Mouse (Mus musculus) midbrain, embryonic 11.5 days (tissue): ENCODE measurements around the gene Ntrk3. TPM values are rescaled to one million over a fixed set of nuclear protein-coding genes. Genes with fewer than 3 reads are reported as not detected.

ENCODE experiments used
- ATAC-seq: fragments of 200-750 bp; cut with Nextera tagmentation; 2 replicates; pipeline ENCODE4 v1.8.0; 2017; ENCODE audit warnings: moderate TSS enrichment, moderate library complexity; ENCODE audit not compliant: low FRiP score
- DNase-seq: peaks from one replicate; pipeline ENCODE4 v3.0.0; 2015; ENCODE audit warnings: low spot score; ENCODE audit errors: missing footprints
- H3K27ac ChIP-seq: fragments of 300-500 bp; sonication (generic); 2 replicates; pipeline ENCODE4 v1.5.1; 2014; ENCODE audit warnings: low read depth, low read length
- H3K27me3 ChIP-seq: fragments of 300-500 bp; sonication (generic); 2 replicates; pipeline ENCODE4 v1.6.1; 2014; ENCODE audit warnings: mild to moderate bottlenecking, low read length, moderate library complexity, mixed read lengths; ENCODE audit not compliant: control insufficient read depth, insufficient read depth
- H3K36me3 ChIP-seq: fragments of 300-500 bp; sonication (generic); 2 replicates; pipeline ENCODE4 v1.6.1; 2014; ENCODE audit warnings: mild to moderate bottlenecking, low read length, moderate library complexity, mixed read lengths; ENCODE audit not compliant: control insufficient read depth, insufficient read depth
- H3K4me1 ChIP-seq: fragments of 300-500 bp; sonication (generic); 2 replicates; pipeline ENCODE4 v1.6.1; 2014; ENCODE audit warnings: low read length; ENCODE audit not compliant: control insufficient read depth, insufficient read depth
- H3K4me2 ChIP-seq: fragments of 300-500 bp; sonication (generic); 2 replicates; pipeline ENCODE4 v1.6.1; 2014; ENCODE audit warnings: mild to moderate bottlenecking, moderate library complexity
- H3K4me3 ChIP-seq: fragments of 300-500 bp; sonication (generic); 2 replicates; pipeline ENCODE4 v1.5.1; 2014; ENCODE audit warnings: low read depth, low read length
- H3K9ac ChIP-seq: fragments of 300-500 bp; sonication (generic); 2 replicates; pipeline ENCODE4 v1.6.1; 2014; ENCODE audit warnings: low read length
- H3K9me3 ChIP-seq: fragments of 300-500 bp; sonication (generic); 2 replicates; pipeline ENCODE4 v1.6.1; 2016; ENCODE audit warnings: low read length; ENCODE audit not compliant: control insufficient read depth
- WGBS: fragments of 180-500 bp; shearing (Covaris S2); extraction: QIAGEN DNeasy Blood & Tissue Kit; methylation state at CpG from one replicate; pipeline ENCODE4 v1.1.7; 2014; 5-methylcytosine and 5-hydroxymethylcytosine counted together
- polyA plus RNA-seq: library from polyadenylated mRNA; unstranded; fragments of >200 nt; fragmentation: Nextera tagmentation; extraction: Ambion mirVana; gene quantifications from 2 replicates; pipeline ENCODE4 v1.2.1, GENCODE M21; 2014

Ntrk3 gene
- polyA plus RNA-seq, 1 experiment from 2014 or later = 3.6 TPM

DNA sequence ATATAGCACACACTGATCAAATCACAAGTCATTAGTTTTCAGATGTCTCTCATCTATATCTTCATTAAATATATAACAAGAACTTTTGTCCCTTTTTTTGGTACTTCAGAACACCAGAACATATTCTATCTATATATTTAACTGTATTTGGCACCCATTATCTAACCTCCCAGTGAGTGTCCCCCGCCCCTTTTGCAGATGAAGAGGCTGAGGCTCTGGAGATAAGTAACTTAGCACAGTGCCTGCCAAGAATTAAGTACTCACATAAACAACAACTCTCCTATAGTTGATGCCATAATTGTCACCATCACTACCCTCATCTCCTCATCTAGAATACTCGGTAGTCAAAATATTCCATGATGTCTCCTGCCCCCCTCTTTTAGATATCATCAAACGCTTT is 42.6 kb downstream of the Ntrk3 start:
- Histone ChIP-seq H3K36me3 (no peaks in the 10 kb centered on the region), H3K9me3 (no peaks in the 10 kb centered on the region), H3K27me3 (no peaks in the 10 kb centered on the region), H3K4me3 (no peak overlapping the region), H3K4me1 (no peaks in the 10 kb centered on the region), H3K27ac (no peak overlapping the region), H3K4me2 (no peak overlapping the region), H3K9ac (no peak overlapping the region)
- ATAC-seq = no peak
- no peak for DNase-seq
- WGBS = 75% methylated on average over 3 of the region's 3 CpGs

- Histone ChIP-seq H3K27me3 (no peaks in the 10 kb centered on the region), H3K4me3 (no peak overlapping the region), H3K36me3 (no peaks in the 10 kb centered on the region), H3K9me3 (no peaks in the 10 kb centered on the region), H3K27ac (no peak overlapping the region), H3K4me1 (no peaks in the 10 kb centered on the region), H3K4me2 (no peak overlapping the region), H3K9ac (no peak overlapping the region)
- ATAC-seq (no peak), DNase-seq (no peak)
- WGBS = 70% methylated on average over 1 of the region's 1 CpGs
Measured at GRCm38 (mm10) chr7:78693148-78693547, 44.7 kb downstream of the Ntrk3 start.

DNA sequence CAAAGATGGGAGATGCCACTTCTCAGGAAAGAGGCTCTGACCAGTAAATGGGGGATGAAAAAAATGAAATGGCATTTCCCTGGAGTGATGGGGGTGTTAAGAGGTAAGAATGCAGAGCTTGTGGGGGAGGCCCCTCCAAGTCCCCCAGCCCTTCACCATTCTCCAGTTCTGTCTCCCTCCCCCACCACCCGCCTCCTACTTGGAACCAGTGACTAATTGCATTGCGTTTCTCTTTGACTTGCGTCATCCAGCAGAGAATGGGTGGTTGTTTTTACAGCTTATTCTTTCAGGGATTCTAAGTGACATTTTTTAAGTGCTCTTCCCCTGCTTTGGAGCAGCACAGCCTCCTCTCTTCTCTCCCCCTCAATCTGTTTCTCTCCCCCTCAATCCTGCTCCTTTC is 46.9 kb downstream of the Ntrk3 start:
- H3K27ac ChIP-seq = no peak overlapping the region
- ATAC-seq = no peak
- H3K9me3 ChIP-seq = no peaks in the 10 kb centered on the region
- H3K4me3 ChIP-seq = no peak overlapping the region
- H3K4me2 ChIP-seq = no peak overlapping the region
- no peak for DNase-seq
- no peaks in the 10 kb centered on the region for H3K4me1 ChIP-seq
- no peaks in the 10 kb centered on the region for H3K36me3 ChIP-seq
- 71% methylated on average over 3 of the region's 3 CpGs for WGBS
- H3K27me3 ChIP-seq = no peaks in the 10 kb centered on the region
- H3K9ac ChIP-seq = no peak overlapping the region

DNA sequence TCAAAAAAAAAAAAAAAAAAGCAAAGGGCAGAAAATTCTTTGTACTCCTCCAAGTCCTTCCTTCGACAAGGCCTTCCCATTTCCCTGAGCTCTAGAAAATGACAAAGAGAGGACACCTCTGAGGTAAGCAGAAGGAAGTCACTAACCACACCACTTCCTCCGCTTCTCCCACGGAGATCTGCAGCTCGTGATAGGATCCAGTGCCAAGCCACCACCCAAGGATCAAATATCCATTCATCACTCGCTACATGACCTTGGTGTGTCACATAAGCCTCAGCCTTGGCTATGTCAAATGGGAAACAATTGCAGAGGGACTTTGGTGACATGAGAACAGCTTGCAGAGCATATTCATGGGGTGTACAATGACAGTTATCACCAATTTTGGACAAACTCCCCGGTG is 52.9 kb downstream of the Ntrk3 start:
- Histone ChIP-seq H3K27ac (no peak overlapping the region), H3K27me3 (no peaks in the 10 kb centered on the region), H3K36me3 (no peaks in the 10 kb centered on the region), H3K9ac (no peak overlapping the region), H3K4me3 (no peak overlapping the region), H3K4me2 (no peak overlapping the region), H3K4me1 (no peaks in the 10 kb centered on the region), H3K9me3 (no peaks in the 10 kb centered on the region)
- 79% methylated on average over 6 of the region's 6 CpGs for WGBS
- no peak for DNase-seq
- ATAC-seq = no peak

DNA sequence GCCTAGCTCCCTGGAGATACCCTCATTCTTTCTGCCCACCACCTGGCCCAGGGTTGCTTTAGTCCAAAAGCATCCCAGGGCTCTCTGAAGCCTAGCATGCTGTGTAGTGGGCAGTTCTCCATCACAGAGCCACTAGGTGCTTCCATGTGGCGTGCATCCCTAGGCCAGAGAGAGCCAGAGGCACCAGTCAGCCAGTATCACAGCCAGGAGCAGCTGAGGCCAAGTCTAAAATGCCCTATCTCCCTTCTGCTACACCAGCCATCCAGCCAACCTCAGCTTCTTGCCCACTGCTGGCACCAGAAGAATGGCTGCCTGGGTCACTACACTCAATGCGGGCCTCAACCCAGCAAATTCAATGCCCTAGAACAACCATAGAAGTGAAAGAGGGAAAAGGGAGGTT is 56.9 kb downstream of the Ntrk3 start:
- H3K27ac ChIP-seq = no peak overlapping the region
- 82% methylated on average over 2 of the region's 2 CpGs for WGBS
- no peak for DNase-seq
- no peaks in the 10 kb centered on the region for H3K27me3 ChIP-seq
- H3K9ac ChIP-seq = no peak overlapping the region
- H3K36me3 ChIP-seq = no peaks in the 10 kb centered on the region
- H3K4me1 ChIP-seq = no peaks in the 10 kb centered on the region
- H3K4me3 ChIP-seq = no peak overlapping the region
- ATAC-seq = no peak
- H3K4me2 ChIP-seq = no peak overlapping the region
- no peaks in the 10 kb centered on the region for H3K9me3 ChIP-seq

DNA sequence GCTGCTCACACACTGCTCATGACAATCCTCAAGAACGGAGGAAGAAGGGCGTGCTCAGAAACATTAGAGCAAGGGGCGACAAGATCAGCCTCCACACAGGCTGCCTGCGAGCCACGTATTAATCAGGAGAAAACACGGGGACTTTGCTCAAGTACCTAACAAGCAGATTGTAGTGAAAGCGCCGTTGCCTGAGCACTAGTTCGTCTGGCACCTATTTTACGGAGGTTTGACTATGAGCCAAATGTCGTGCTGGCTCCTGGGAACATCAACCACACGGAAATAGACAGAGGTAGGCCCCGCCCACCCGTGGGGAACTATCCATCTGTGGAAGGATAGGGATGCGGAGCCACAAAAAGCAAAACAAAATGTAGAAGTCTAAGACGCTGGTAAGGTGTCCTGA is 68.4 kb downstream of the Ntrk3 start:
- H3K4me2 ChIP-seq = no peak overlapping the region
- WGBS = 92% methylated on average over 16 of the region's 16 CpGs
- H3K4me1 ChIP-seq = no peaks in the 10 kb centered on the region
- no peak overlapping the region for H3K27ac ChIP-seq
- ATAC-seq = no peak
- H3K9me3 ChIP-seq = no peaks in the 10 kb centered on the region
- H3K27me3 ChIP-seq = no peaks in the 10 kb centered on the region
- no peak for DNase-seq
- no peak overlapping the region for H3K9ac ChIP-seq
- no peaks in the 10 kb centered on the region for H3K36me3 ChIP-seq
- no peak overlapping the region for H3K4me3 ChIP-seq

GRCm38 (mm10) chr7:78668916-78669315 is 68.9 kb downstream of the Ntrk3 start:
- H3K9ac ChIP-seq = no peak overlapping the region
- no peaks in the 10 kb centered on the region for H3K4me1 ChIP-seq
- H3K27me3 ChIP-seq = no peaks in the 10 kb centered on the region
- no peak overlapping the region for H3K27ac ChIP-seq
- no peak for DNase-seq
- no peak overlapping the region for H3K4me3 ChIP-seq
- no peak overlapping the region for H3K4me2 ChIP-seq
- H3K36me3 ChIP-seq = no peaks in the 10 kb centered on the region
- ATAC-seq = no peak
- 88% methylated on average over 6 of the region's 6 CpGs for WGBS
- no peaks in the 10 kb centered on the region for H3K9me3 ChIP-seq

DNA sequence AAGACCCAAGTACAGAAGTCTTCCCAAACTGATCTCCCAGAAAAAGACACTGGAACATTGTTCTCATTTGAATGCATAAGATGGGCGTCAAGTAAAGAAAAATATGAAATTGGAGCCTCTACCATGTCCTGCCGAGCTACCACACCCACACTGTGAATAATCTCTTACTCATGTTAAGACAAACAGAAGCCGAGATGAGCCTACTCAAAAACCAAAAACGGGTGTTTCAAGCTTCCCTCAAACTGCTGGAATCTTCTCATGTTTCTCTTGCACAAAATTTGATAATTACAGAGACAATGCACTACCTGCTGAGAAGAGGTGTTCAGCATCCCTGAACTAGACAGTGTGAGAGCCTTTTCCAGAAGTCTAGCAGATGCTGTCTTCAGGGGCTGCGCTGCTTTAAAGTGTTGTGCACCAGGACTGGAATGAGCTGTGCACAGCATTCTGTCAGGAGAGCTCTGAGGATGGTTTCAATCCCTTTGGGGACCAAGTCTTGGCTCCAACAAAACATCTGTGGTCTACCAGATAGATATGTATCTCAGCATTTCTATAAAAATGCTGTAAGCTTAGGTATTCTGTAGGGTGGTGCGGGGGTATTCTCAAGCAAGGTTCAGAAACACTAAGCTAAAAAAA is 69.7 kb downstream of the Ntrk3 start:
- no peaks in the 10 kb centered on the region for H3K4me1 ChIP-seq
- H3K4me3 ChIP-seq = no peak overlapping the region
- WGBS = 88% methylated on average over 6 of the region's 6 CpGs
- H3K9ac ChIP-seq = no peak overlapping the region
- DNase-seq (no peak), ATAC-seq (no peak)
- no peaks in the 10 kb centered on the region for H3K9me3 ChIP-seq
- no peaks in the 10 kb centered on the region for H3K36me3 ChIP-seq
- H3K27ac ChIP-seq = no peak overlapping the region
- no peak overlapping the region for H3K4me2 ChIP-seq
- no peaks in the 10 kb centered on the region for H3K27me3 ChIP-seq

- DNase-seq (no peak), ATAC-seq (no peak)
Measured at GRCm38 (mm10) chr7:78660832-78661231, 77.0 kb downstream of the Ntrk3 start.

More at GRCm38 (mm10) chr7:78660832-78661231, 77.0 kb downstream of the Ntrk3 start:
- H3K9me3 ChIP-seq = no peaks in the 10 kb centered on the region
- H3K4me3 ChIP-seq = no peak overlapping the region
- no peaks in the 10 kb centered on the region for H3K27me3 ChIP-seq
- no peaks in the 10 kb centered on the region for H3K4me1 ChIP-seq
- WGBS = 67% methylated on average over 7 of the region's 7 CpGs
- no peak overlapping the region for H3K4me2 ChIP-seq
- H3K27ac ChIP-seq = no peak overlapping the region
- H3K36me3 ChIP-seq = no peaks in the 10 kb centered on the region
- H3K9ac ChIP-seq = no peak overlapping the region
